ENCODE assay signal across 24 mouse cellular contexts in the genomic region with DNA sequence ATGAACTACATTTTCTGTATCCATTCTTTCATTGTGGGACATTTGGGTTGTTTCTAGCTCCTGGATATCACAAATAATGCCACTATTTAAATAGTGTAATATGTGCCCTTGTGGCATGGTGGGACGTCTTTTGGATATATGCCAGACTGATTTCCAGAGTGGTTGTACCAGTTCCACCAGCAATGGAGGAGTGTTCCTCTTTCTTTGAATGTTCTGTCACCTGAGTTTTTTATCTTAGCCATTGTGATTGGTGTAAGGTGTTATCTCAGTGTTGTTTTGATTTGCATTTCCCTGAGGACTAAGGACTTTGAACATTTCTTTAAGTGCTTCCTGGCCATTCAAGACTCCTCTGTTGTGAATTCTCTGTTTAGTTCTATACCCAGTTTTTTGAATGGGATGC. TPM values are rescaled to one million over a fixed set of nuclear protein-coding genes. Genes with fewer than 3 reads are reported as not detected.
"Had no signal": no experiment of that assay in that cellular context is flagged by ENCODE, and none has a peak within 500 bp of the region (broad histone marks: within the 10 kb centered on the region; RNA-seq: fewer than 3 reads in every experiment).

No protein-coding gene starts in this region.

- H3K36me3 ChIP-seq: neural tube, embryonic 12.5 days; neural tube, embryonic 13.5 days; neural tube, embryonic 15.5 days; stomach, embryonic 15.5 days had no signal

- DNase-seq: right cerebral cortex, adult 18-20 months; right cerebral cortex, postnatal 14 days; right cerebral cortex, postnatal 25 days; right cerebral cortex, postnatal 4 days; spleen, adult 18-20 months; thymus, adult 18-20 months; thymus, adult 2 months; thymus, postnatal 14 days; thymus, postnatal 25 days; thymus, postnatal 36 days; thymus, postnatal 4 days had no signal

- H3K27ac ChIP-seq: neural tube, embryonic 12.5 days; neural tube, embryonic 13.5 days; neural tube, embryonic 15.5 days; stomach, embryonic 15.5 days had no signal

- H3K4me3 ChIP-seq: neural tube, embryonic 12.5 days; neural tube, embryonic 13.5 days; neural tube, embryonic 15.5 days; stomach, embryonic 15.5 days had no signal

- H3K9ac ChIP-seq: neural tube, embryonic 12.5 days; neural tube, embryonic 13.5 days; neural tube, embryonic 15.5 days; stomach, embryonic 15.5 days had no signal

- H3K9me3 ChIP-seq: neural tube, embryonic 12.5 days; neural tube, embryonic 13.5 days; neural tube, embryonic 15.5 days; stomach, embryonic 15.5 days had no signal

- H3K27me3 ChIP-seq: neural tube, embryonic 12.5 days; neural tube, embryonic 13.5 days; neural tube, embryonic 15.5 days; stomach, embryonic 15.5 days had no signal

- H3K4me2 ChIP-seq: neural tube, embryonic 12.5 days; neural tube, embryonic 13.5 days; neural tube, embryonic 15.5 days; stomach, embryonic 15.5 days had no signal

- H3K4me1 ChIP-seq: neural tube, embryonic 12.5 days; neural tube, embryonic 13.5 days; neural tube, embryonic 15.5 days; stomach, embryonic 15.5 days had no signal

RNA-seq across cellular contexts. Expression of a gene that starts 2.7 kb away (rescaled TPM):
- total RNA-seq: neutrophil, adult 5-6 weeks had no signal
- polyA plus RNA-seq: neural tube, embryonic 12.5 days; neural tube, embryonic 13.5 days; neural tube, embryonic 14.5 days; neural tube, embryonic 15.5 days; small intestine, adult 2 months; spleen, adult 2 months; stomach, embryonic 14.5 days; testis, adult 2 months; urinary bladder, adult 2 months had no signal

RNA-seq across cellular contexts. Expression of a gene that starts 15.7 kb away (rescaled TPM):
- total RNA-seq: neutrophil, adult 5-6 weeks had no signal
- polyA plus RNA-seq: neural tube, embryonic 12.5 days; neural tube, embryonic 13.5 days; neural tube, embryonic 14.5 days; neural tube, embryonic 15.5 days; small intestine, adult 2 months; spleen, adult 2 months; stomach, embryonic 14.5 days; stomach, embryonic 15.5 days; stomach, embryonic 16.5 days; testis, adult 2 months; urinary bladder, adult 2 months had no signal

RNA-seq across cellular contexts. Expression of a gene that starts 19.9 kb away (rescaled TPM):
- total RNA-seq: neutrophil, adult 5-6 weeks had no signal
- polyA plus RNA-seq: neural tube, embryonic 13.5 days; neural tube, embryonic 14.5 days; small intestine, adult 2 months; spleen, adult 2 months; stomach, embryonic 14.5 days; stomach, embryonic 16.5 days; testis, adult 2 months; urinary bladder, adult 2 months had no signal

RNA-seq across cellular contexts. Expression of a gene that starts 28.7 kb away (rescaled TPM):
- total RNA-seq: neutrophil, adult 5-6 weeks had no signal
- polyA plus RNA-seq: neural tube, embryonic 12.5 days; neural tube, embryonic 13.5 days; neural tube, embryonic 14.5 days; neural tube, embryonic 15.5 days; small intestine, adult 2 months; spleen, adult 2 months; stomach, embryonic 14.5 days; stomach, embryonic 15.5 days; stomach, embryonic 16.5 days; testis, adult 2 months had no signal

RNA-seq across cellular contexts. Expression of a gene that starts 49.2 kb away (rescaled TPM):
- total RNA-seq: neutrophil, adult 5-6 weeks had no signal
- polyA plus RNA-seq: neural tube, embryonic 12.5 days; neural tube, embryonic 13.5 days; neural tube, embryonic 14.5 days; neural tube, embryonic 15.5 days; small intestine, adult 2 months; spleen, adult 2 months; stomach, embryonic 14.5 days; testis, adult 2 months; thymus, postnatal 0 days; urinary bladder, adult 2 months had no signal
